19 mouse cellular contexts compared by ENCODE assay signal in the genomic region with DNA sequence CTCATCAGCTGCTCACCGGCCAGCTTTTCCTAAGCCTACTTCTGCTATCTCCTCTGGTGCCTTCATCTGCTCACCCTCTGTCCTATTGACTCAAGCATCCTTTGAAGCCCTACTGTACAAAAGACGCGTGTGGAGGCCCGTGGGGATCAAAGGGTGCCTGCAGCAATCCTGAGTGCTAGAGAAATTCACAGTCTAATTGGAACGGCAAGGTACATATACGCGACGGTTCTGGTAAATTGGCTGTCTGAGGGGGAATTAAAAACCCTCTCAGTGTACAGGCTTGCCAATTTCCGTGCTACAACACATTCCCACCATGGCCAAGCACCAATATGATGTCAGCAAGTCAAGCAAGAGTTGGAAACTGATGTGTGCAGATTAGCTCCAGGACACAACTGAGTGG.
A peak's percentile ranks its signal among the peaks of the same experiment; 100 is the strongest.
DNase-seq lines count a peak whose midpoint lies in the region; ATAC-seq lines count a peak whose summit lies in the region.
"Had no signal": no experiment of that assay in that cellular context is flagged by ENCODE, and none has a peak within 500 bp of the region (broad histone marks: within the 10 kb centered on the region; RNA-seq: fewer than 3 reads in every experiment).

No protein-coding gene starts in this region.

- H3K4me3 ChIP-seq in forebrain, embryonic 10.5 days = no peak overlapping the region
- H3K4me3 ChIP-seq in forebrain, embryonic 13.5 days = no peak overlapping the region
- H3K4me3 ChIP-seq in hindbrain, embryonic 13.5 days = no peak overlapping the region
- H3K4me3 ChIP-seq in midbrain, embryonic 13.5 days (replicated peaks) = no peak overlapping the region
- H3K4me3 ChIP-seq: embryonic facial prominence, embryonic 15.5 days; heart, embryonic 12.5 days had no signal

- H3K4me2 ChIP-seq in forebrain, embryonic 13.5 days = no peak overlapping the region
- H3K4me2 ChIP-seq in hindbrain, embryonic 13.5 days = no peak overlapping the region
- no peak overlapping the region for H3K4me2 ChIP-seq in midbrain, embryonic 13.5 days (replicated peaks)
- H3K4me2 ChIP-seq: embryonic facial prominence, embryonic 15.5 days; heart, embryonic 12.5 days had no signal

- ATAC-seq in forebrain, embryonic 13.5 days = peak; percentile 60
- ATAC-seq in hindbrain, embryonic 13.5 days (ENCODE audit: low FRiP score) = no peak
- peak; percentile 61 for ATAC-seq in midbrain, embryonic 13.5 days
- ATAC-seq: inflammation-experienced regulatory T-cells, adult 6 months had no signal

- H3K27me3 ChIP-seq in forebrain, embryonic 10.5 days (ENCODE audit: poor library complexity, severe bottlenecking) = peaks cover 25% of the 10 kb centered on the region; the same call in 1 of the 2 replicates
- no peaks in the 10 kb centered on the region for H3K27me3 ChIP-seq in forebrain, embryonic 13.5 days
- H3K27me3 ChIP-seq in hindbrain, embryonic 13.5 days = no peaks in the 10 kb centered on the region
- H3K27me3 ChIP-seq in midbrain, embryonic 13.5 days = no peaks in the 10 kb centered on the region

- H3K4me1 ChIP-seq in forebrain, embryonic 10.5 days = peaks cover 67% of the 10 kb centered on the region
- H3K4me1 ChIP-seq in forebrain, embryonic 13.5 days = peaks cover 43% of the 10 kb centered on the region
- peaks cover 53% of the 10 kb centered on the region for H3K4me1 ChIP-seq in hindbrain, embryonic 13.5 days (replicated peaks)
- H3K4me1 ChIP-seq in midbrain, embryonic 13.5 days (replicated peaks) = peaks cover 59% of the 10 kb centered on the region
- H3K4me1 ChIP-seq: heart, embryonic 12.5 days had no signal

- H3K36me3 ChIP-seq in forebrain, embryonic 10.5 days (replicated peaks) = no peaks in the 10 kb centered on the region
- no peaks in the 10 kb centered on the region for H3K36me3 ChIP-seq in forebrain, embryonic 13.5 days (ENCODE audit: poor library complexity, severe bottlenecking)
- H3K36me3 ChIP-seq in hindbrain, embryonic 13.5 days = no peaks in the 10 kb centered on the region
- no peaks in the 10 kb centered on the region for H3K36me3 ChIP-seq in midbrain, embryonic 13.5 days
- H3K36me3 ChIP-seq: embryonic facial prominence, embryonic 15.5 days; heart, embryonic 12.5 days had no signal

- WGBS in forebrain, embryonic 10.5 days = 21% methylated on average over 9 of the region's 9 CpGs
- WGBS in forebrain, embryonic 13.5 days = 8% methylated on average over 9 of the region's 9 CpGs
- WGBS in hindbrain, embryonic 13.5 days = 15% methylated on average over 9 of the region's 9 CpGs
- 9% methylated on average over 9 of the region's 9 CpGs for WGBS in midbrain, embryonic 13.5 days

- H3K9ac ChIP-seq in forebrain, embryonic 13.5 days = no peak overlapping the region
- no peak overlapping the region for H3K9ac ChIP-seq in hindbrain, embryonic 13.5 days
- H3K9ac ChIP-seq in midbrain, embryonic 13.5 days (replicated peaks) = no peak overlapping the region
- H3K9ac ChIP-seq: embryonic facial prominence, embryonic 15.5 days; heart, embryonic 12.5 days had no signal

- DNase-seq in forebrain, embryonic 10.5 days (ENCODE audit: extremely low spot score, low spot score) = no peak
- DNase-seq in B cell, adult 2 months = no peak
- DNase-seq in right cerebral cortex, postnatal 36 days (ENCODE audit: low spot score in 2 of 2) = no peak
- DNase-seq in cerebellum, adult 11 months = no peak
- DNase-seq: adrenal gland, adult 2 months; cerebellum, adult 9-10 months; gastrocnemius, postnatal 36 days; heart, postnatal 14 days; kidney, adult 8-10 months; kidney, postnatal 14 days; lung, adult 2 months; lung, postnatal 36 days; thymus, postnatal 25 days had no signal

- H3K27ac ChIP-seq in forebrain, embryonic 10.5 days = peak overlapping the region; percentile 68
- no peak overlapping the region for H3K27ac ChIP-seq in forebrain, embryonic 13.5 days
- peak overlapping the region; percentile 58; the same call in 1 of the 2 replicates for H3K27ac ChIP-seq in hindbrain, embryonic 13.5 days
- H3K27ac ChIP-seq in midbrain, embryonic 13.5 days = peak overlapping the region; percentile 66
- H3K27ac ChIP-seq: embryonic facial prominence, embryonic 15.5 days had no signal

- H3K9me3 ChIP-seq in forebrain, embryonic 10.5 days = no peaks in the 10 kb centered on the region
- H3K9me3 ChIP-seq in forebrain, embryonic 13.5 days (replicated peaks) = no peaks in the 10 kb centered on the region
- H3K9me3 ChIP-seq in hindbrain, embryonic 13.5 days = no peaks in the 10 kb centered on the region
- no peaks in the 10 kb centered on the region for H3K9me3 ChIP-seq in midbrain, embryonic 13.5 days
- H3K9me3 ChIP-seq: embryonic facial prominence, embryonic 15.5 days; heart, embryonic 12.5 days had no signal
